Mouse (Mus musculus) olfactory bulb, adult 2 months (tissue): ENCODE data around the gene Itpr2. TPM values are rescaled to one million over a fixed set of nuclear protein-coding genes. Genes with fewer than 3 reads are reported as not detected.
A peak's percentile ranks its signal among the peaks of the same experiment; 100 is the strongest.

Experiments used
- H3K27ac ChIP-seq: fragments of 200-500 bp; 2 replicates; pipeline ENCODE4 v1.5.1; 2012; ENCODE audit warnings: low read depth, low read length; ENCODE audit not compliant: insufficient read depth
- H3K4me1 ChIP-seq: fragments of 200-500 bp; 2 replicates; pipeline ENCODE4 v1.6.1; 2012; ENCODE audit warnings: low read length; ENCODE audit not compliant: control insufficient read depth, insufficient read depth
- H3K4me3 ChIP-seq: fragments of 200-500 bp; 2 replicates; pipeline ENCODE4 v1.5.1; 2012; ENCODE audit warnings: mild to moderate bottlenecking, low read depth, low read length, moderate library complexity; ENCODE audit not compliant: insufficient read depth
- CTCF ChIP-seq: fragments of 200-500 bp; IDR thresholded peaks from 2 replicates; pipeline ENCODE4 v1.5.1; 2012; ENCODE audit warnings: low read depth, mild to moderate bottlenecking, low read length, moderate library complexity; ENCODE audit not compliant: insufficient read depth
- POLR2A ChIP-seq: fragments of 200-500 bp; IDR thresholded peaks from 2 replicates; pipeline ENCODE4 v1.6.1; 2012; ENCODE audit warnings: mild to moderate bottlenecking, low read depth, low read length, moderate library complexity; ENCODE audit not compliant: insufficient read depth
- WGBS: fragments of 180-500 bp; shearing (Covaris S2); methylation state at CpG from one replicate; pipeline ENCODE4 v1.1.7; 2018; 5-methylcytosine and 5-hydroxymethylcytosine counted together
- polyA plus RNA-seq: library from polyadenylated mRNA; stranded (reverse); fragments of >200 nt; gene quantifications from 2 replicates; pipeline ENCODE4 v1.2.4, GENCODE M21; 2012; ENCODE audit warnings: low replicate concordance; ENCODE audit not compliant: missing spikeins, insufficient read depth, insufficient read length

Gene Itpr2
- polyA plus RNA-seq, 1 experiment: not detected

GRCm38 (mm10) chr6:146155156-146155734, 346.8 kb downstream of the Itpr2 start:
- Histone ChIP-seq H3K4me1 (peaks cover 6% of the 10 kb centered on the region; the same call in 1 of the 2 replicates), H3K27ac (no peak overlapping the region), H3K4me3 (no peak overlapping the region)
- WGBS: 83% methylated on average over 8 of the region's 8 CpGs
- TF ChIP-seq POLR2A: no peak
- TF ChIP-seq CTCF: no peak

GRCm38 (mm10) chr6:146152843-146153242, 349.2 kb downstream of the Itpr2 start:
- 90% methylated on average over 5 of the region's 5 CpGs for WGBS
- H3K27ac ChIP-seq: no peak overlapping the region
- TF ChIP-seq CTCF: no peak
- no peak for TF ChIP-seq POLR2A
- H3K4me3 ChIP-seq: no peak overlapping the region
- H3K4me1 ChIP-seq: peaks cover 4% of the 10 kb centered on the region; the same call in 1 of the 2 replicates

GRCm38 (mm10) chr6:146140966-146141585, 360.9 kb downstream of the Itpr2 start:
- TF ChIP-seq CTCF: no peak
- TF ChIP-seq POLR2A: no peak
- H3K27ac ChIP-seq: no peak overlapping the region
- 98% methylated on average over 4 of the region's 4 CpGs for WGBS
- peaks cover 9% of the 10 kb centered on the region for H3K4me1 ChIP-seq
- H3K4me3 ChIP-seq: no peak overlapping the region

GRCm38 (mm10) chr6:146140171-146140570, 361.9 kb downstream of the Itpr2 start:
- no peak for TF ChIP-seq CTCF
- no peak for TF ChIP-seq POLR2A
- Histone ChIP-seq H3K4me1 (peaks cover 9% of the 10 kb centered on the region), H3K4me3 (no peak overlapping the region), H3K27ac (no peak overlapping the region)
- 98% methylated on average over 6 of the region's 6 CpGs for WGBS

GRCm38 (mm10) chr6:146136646-146137045, 365.4 kb downstream of the Itpr2 start:
- H3K4me3 ChIP-seq: no peak overlapping the region
- 41% methylated on average over 4 of the region's 4 CpGs for WGBS
- H3K27ac ChIP-seq: peak overlapping the region; percentile 20; the same call in 1 of the 2 replicates
- TF ChIP-seq POLR2A (no peak), CTCF (no peak)
- peaks cover 9% of the 10 kb centered on the region for H3K4me1 ChIP-seq

- Histone ChIP-seq H3K27ac (peak overlapping the region; percentile 20; the same call in 1 of the 2 replicates), H3K4me3 (no peak overlapping the region), H3K4me1 (peaks cover 9% of the 10 kb centered on the region)
- 55% methylated on average over 7 of the region's 7 CpGs for WGBS
- TF ChIP-seq CTCF (no peak), POLR2A (no peak)
Observed at GRCm38 (mm10) chr6:146136244-146136643, 365.8 kb downstream of the Itpr2 start.

- Histone ChIP-seq H3K27ac (no peak overlapping the region), H3K4me3 (no peak overlapping the region)
- 82% methylated on average over 8 of the region's 8 CpGs for WGBS
Observed at GRCm38 (mm10) chr6:146135291-146135690, 366.7 kb downstream of the Itpr2 start.

GRCm38 (mm10) chr6:146133921-146134320, 368.1 kb downstream of the Itpr2 start:
- WGBS: 86% methylated on average over 8 of the region's 8 CpGs

More at GRCm38 (mm10) chr6:146135291-146135690, 366.7 kb downstream of the Itpr2 start:
- H3K4me1 ChIP-seq: peaks cover 9% of the 10 kb centered on the region
- TF ChIP-seq CTCF (no peak), POLR2A (no peak)

GRCm38 (mm10) chr6:146129066-146129465, 373.0 kb downstream of the Itpr2 start:
- H3K27ac ChIP-seq: no peak overlapping the region
- WGBS: 79% methylated on average over 7 of the region's 7 CpGs
- H3K4me1 ChIP-seq: no peaks in the 10 kb centered on the region
- TF ChIP-seq CTCF: no peak
- no peak overlapping the region for H3K4me3 ChIP-seq

More at GRCm38 (mm10) chr6:146133921-146134320, 368.1 kb downstream of the Itpr2 start:
- peaks cover 9% of the 10 kb centered on the region for H3K4me1 ChIP-seq
- no peak overlapping the region for H3K4me3 ChIP-seq
- no peak overlapping the region for H3K27ac ChIP-seq
- TF ChIP-seq CTCF (no peak), POLR2A (no peak)
